Mouse (Mus musculus): Measurements from ENCODE around the gene Prrc2b.

GRCm38 (mm10) chr2:32189060-32189681 lies 38.3 kb downstream of the Prrc2b start:
- TF ChIP-seq CTCF (IDR thresholded peaks at IDR 0.05; ENCODE audit: low read depth) (no peak), EP300 (optimal IDR thresholded peaks at IDR 0.05) (no peak)

Measured in stomach, postnatal 0 days (tissue).